Mouse (Mus musculus): Measurements from ENCODE around the gene Nr1i2. TPM values are rescaled to one million over a fixed set of nuclear protein-coding genes. Genes with fewer than 3 reads are reported as not detected.
"Not testable (repeated sequence)": the region's sequence is repeated elsewhere in the genome, so short reads cannot be mapped to it uniquely, and the experiment has no call there.

Gene Nr1i2
- total RNA-seq (2021) = not detected
- long read RNA-seq = 0 reads

GRCm38 (mm10) chr16:38294685-38295348, at the start of gene Nr1i2:
Gene Nr1i2, minus strand, starts transcription at chr16:38294824.
- no peak for DNase-seq (ENCODE audit: low spot score in 2 of 2)

- DNase-seq (ENCODE audit: low spot score in 2 of 2) = peak; percentile 62 to 73
Observed at GRCm38 (mm10) chr16:38341396-38342324, 47.0 kb upstream of the Nr1i2 start, which contains the start of gene Maats1. Gene Maats1, minus strand, starts transcription at chr16:38342143.

- not testable (repeated sequence) for DNase-seq (ENCODE audit: low spot score in 2 of 2)
Observed at GRCm38 (mm10) chr16:38338077-38338476, 43.5 kb upstream of the Nr1i2 start.

- DNase-seq (ENCODE audit: low spot score in 2 of 2) = no peak
Observed at GRCm38 (mm10) chr16:38334431-38334830, 39.8 kb upstream of the Nr1i2 start.

GRCm38 (mm10) chr16:38329340-38329739, 34.7 kb upstream of the Nr1i2 start:
- no peak for DNase-seq (ENCODE audit: low spot score in 2 of 2)

- DNase-seq (ENCODE audit: low spot score in 2 of 2) = no peak
Observed at GRCm38 (mm10) chr16:38326778-38327397, 32.3 kb upstream of the Nr1i2 start.

GRCm38 (mm10) chr16:38324311-38324710, 29.7 kb upstream of the Nr1i2 start:
- no peak for DNase-seq (ENCODE audit: low spot score in 2 of 2)

- DNase-seq (ENCODE audit: low spot score in 2 of 2) = peak; percentile 72 to 77
Observed at GRCm38 (mm10) chr16:38321452-38321935, 26.9 kb upstream of the Nr1i2 start.

GRCm38 (mm10) chr16:38319087-38319486, 24.5 kb upstream of the Nr1i2 start:
- DNase-seq (ENCODE audit: low spot score in 2 of 2) = no peak

GRCm38 (mm10) chr16:38318492-38318891, 23.9 kb upstream of the Nr1i2 start:
- no peak for DNase-seq (ENCODE audit: low spot score in 2 of 2)

GRCm38 (mm10) chr16:38308195-38308594, 13.6 kb upstream of the Nr1i2 start:
- DNase-seq (ENCODE audit: low spot score in 2 of 2) = no peak

- DNase-seq (ENCODE audit: low spot score in 2 of 2) = no peak
Observed at GRCm38 (mm10) chr16:38307651-38308050, 13.0 kb upstream of the Nr1i2 start.

- no peak for DNase-seq (ENCODE audit: low spot score in 2 of 2)
Observed at GRCm38 (mm10) chr16:38307221-38307605, 12.6 kb upstream of the Nr1i2 start.

- no peak for DNase-seq (ENCODE audit: low spot score in 2 of 2)
Observed at GRCm38 (mm10) chr16:38306571-38307220, 12.1 kb upstream of the Nr1i2 start.

- DNase-seq (ENCODE audit: low spot score in 2 of 2) = no peak
Observed at GRCm38 (mm10) chr16:38304460-38305194, 10.0 kb upstream of the Nr1i2 start.

GRCm38 (mm10) chr16:38302367-38302766, 7.7 kb upstream of the Nr1i2 start:
- DNase-seq (ENCODE audit: low spot score in 2 of 2) = no peak

- no peak for DNase-seq (ENCODE audit: low spot score in 2 of 2)
Observed at GRCm38 (mm10) chr16:38298410-38298809, 3.8 kb upstream of the Nr1i2 start.

- no peak for DNase-seq (ENCODE audit: low spot score in 2 of 2)
Observed at GRCm38 (mm10) chr16:38295349-38295930, 816 bp upstream of the Nr1i2 start.

- no peak for DNase-seq (ENCODE audit: low spot score in 2 of 2)
Observed at GRCm38 (mm10) chr16:38290151-38290550, 4.5 kb downstream of the Nr1i2 start.

- DNase-seq (ENCODE audit: low spot score in 2 of 2) = no peak
Observed at GRCm38 (mm10) chr16:38288851-38289250, 5.8 kb downstream of the Nr1i2 start.

Measured in layer of hippocampus, postnatal 10 days (tissue).